7 mouse cellular contexts compared by ENCODE assay signal in genomic region chr9:107542352-107542686, GRCm38 (mm10). TPM values are rescaled to one million over a fixed set of nuclear protein-coding genes. Genes with fewer than 3 reads are reported as not detected.
DNase-seq lines count a peak whose midpoint lies in the region; ATAC-seq and TF ChIP-seq lines count a peak whose summit lies in the region.

No protein-coding gene starts in this region.

- peak overlapping the region; percentile 44 for H3K27ac ChIP-seq in spleen, adult 2 months (ENCODE audit: insufficient read depth, low read length)
- H3K27ac ChIP-seq in forebrain, embryonic 12.5 days: no peak overlapping the region; the same call in 1 of the 2 replicates
- peak overlapping the region; percentile 26 for H3K27ac ChIP-seq in liver, embryonic 14.5 days

- peak; percentile 13 for ATAC-seq in forebrain, embryonic 12.5 days (ENCODE audit: low FRiP score)
- peak; percentile 22 for ATAC-seq in liver, embryonic 14.5 days (ENCODE audit: insufficient read depth)

- peak overlapping the region; percentile 74 for H3K9ac ChIP-seq in forebrain, embryonic 12.5 days
- H3K9ac ChIP-seq in liver, embryonic 14.5 days (replicated peaks): peak overlapping the region; percentile 83

- no peaks in the 10 kb centered on the region for H3K9me3 ChIP-seq in forebrain, embryonic 12.5 days
- no peaks in the 10 kb centered on the region for H3K9me3 ChIP-seq in liver, embryonic 14.5 days (ENCODE audit: control insufficient read depth, low read length)

- no peak for TF ChIP-seq CTCF in spleen, adult 2 months (IDR thresholded peaks at IDR 0.05; ENCODE audit: extremely low read depth, insufficient read depth, insufficient read length, insufficient replicate concordance)
- no peak for TF ChIP-seq CTCF in liver, embryonic 14.5 days (IDR thresholded peaks at IDR 0.05; ENCODE audit: low read depth)

- no peak for TF ChIP-seq POLR2A in spleen, adult 2 months (IDR thresholded peaks at IDR 0.05; ENCODE audit: low read depth, low read length)

- no peak for TF ChIP-seq EP300 in liver, embryonic 14.5 days (IDR thresholded peaks at IDR 0.05; ENCODE audit: low read depth)

- peak overlapping the region; percentile 94 for H3K4me2 ChIP-seq in forebrain, embryonic 12.5 days
- peak overlapping the region; percentile 98 for H3K4me2 ChIP-seq in liver, embryonic 14.5 days (ENCODE audit: low read depth)

- WGBS in spleen, adult 2 months: under 1% methylated on average over 11 of the region's 11 CpGs
- WGBS in forebrain, embryonic 12.5 days: 1% methylated on average over 11 of the region's 11 CpGs
- WGBS in liver, embryonic 14.5 days (ENCODE audit: insufficient replicate concordance): 1% methylated on average over 11 of the region's 11 CpGs

- H3K4me1 ChIP-seq in spleen, adult 2 months (ENCODE audit: control insufficient read depth, insufficient read depth, insufficient read length): peaks cover 15% of the 10 kb centered on the region; the same call in 1 of the 2 replicates
- peaks cover 41% of the 10 kb centered on the region for H3K4me1 ChIP-seq in forebrain, embryonic 12.5 days
- peaks cover 11 to 15% of the 10 kb centered on the region in 2 experiments for H3K4me1 ChIP-seq in liver, embryonic 14.5 days (replicated peaks; ENCODE audit: control insufficient read depth in 2 of 2, insufficient read depth in 2 of 2, low read length in 1 of 2)

- peaks cover 18% of the 10 kb centered on the region for H3K36me3 ChIP-seq in spleen, adult 2 months (ENCODE audit: control insufficient read depth, insufficient read depth, low read length)
- peaks cover 48% of the 10 kb centered on the region for H3K36me3 ChIP-seq in forebrain, embryonic 12.5 days (replicated peaks)
- H3K36me3 ChIP-seq in liver, embryonic 14.5 days (replicated peaks; ENCODE audit: control insufficient read depth, insufficient read depth, low read depth): peaks cover 27% of the 10 kb centered on the region

- DNase-seq in spleen, adult 2 months (ENCODE audit: low read depth in 1 of 2, low spot score in 2 of 2): no peak
- no peak for DNase-seq in spleen, postnatal 14 days (ENCODE audit: low spot score in 2 of 2)
- DNase-seq in liver, embryonic 14.5 days (ENCODE audit: low read depth in 3 of 3, low spot score in 3 of 3): no peak
- DNase-seq in layer of hippocampus, postnatal 14 days (ENCODE audit: low spot score in 2 of 2): no peak
- no peak for DNase-seq in layer of hippocampus, adult 8-10 months (ENCODE audit: low spot score in 2 of 2)
- no peak for DNase-seq in cerebellum, postnatal 14 days

- H3K27me3 ChIP-seq in spleen, adult 2 months (ENCODE audit: control insufficient read depth, insufficient read depth, low read length): no peaks in the 10 kb centered on the region
- H3K27me3 ChIP-seq in forebrain, embryonic 12.5 days: no peaks in the 10 kb centered on the region
- no peaks in the 10 kb centered on the region for H3K27me3 ChIP-seq in liver, embryonic 14.5 days (ENCODE audit: control insufficient read depth, insufficient read depth, low read length)

- H3K4me3 ChIP-seq in spleen, adult 2 months (ENCODE audit: extremely low read depth, insufficient read depth, insufficient read length): peak overlapping the region; percentile 80
- H3K4me3 ChIP-seq in forebrain, embryonic 12.5 days (replicated peaks): peak overlapping the region; percentile 65
- H3K4me3 ChIP-seq in liver, embryonic 14.5 days (ENCODE audit: insufficient read depth in 1 of 2, low read depth in 2 of 2, low read length in 2 of 2): peak overlapping the region; percentile 67 to 96

RNA-seq across cellular contexts. Expression of gene Nprl2, which starts 0.3 kb away (rescaled TPM):
- polyA plus RNA-seq in spleen, adult 2 months (2012; rRNA removed): 24.4 and 26.3 TPM in 2 replicates
- 43.1 and 46.3 TPM in 2 replicates for polyA plus RNA-seq in forebrain, embryonic 12.5 days (2016; fragmentation: Nextera tagmentation; extraction: Ambion mirVana)
- polyA plus RNA-seq in liver, embryonic 14.5 days (2012; rRNA removed): 10.5 and 12.9 TPM in 2 replicates
- polyA plus RNA-seq in liver, embryonic 14.5 days (2014; fragmentation: Nextera tagmentation; extraction: Ambion mirVana): 9.2 and 10.2 TPM in 2 replicates
- 10 to 100 TPM; 28.7 to 34.5 TPM for total RNA-seq in layer of hippocampus, postnatal 14 days (2021)
- 10 to 100 TPM; 39.4 to 46.9 (median 44.5) TPM for total RNA-seq in layer of hippocampus, adult 8-10 months (2022)

RNA-seq across cellular contexts. Expression of gene Cyb561d2, which starts 0.3 kb away (rescaled TPM):
- 33.1 and 42.8 TPM in 2 replicates for polyA plus RNA-seq in spleen, adult 2 months (2012; rRNA removed)
- 17.7 and 18.9 TPM in 2 replicates for polyA plus RNA-seq in forebrain, embryonic 12.5 days (2016; fragmentation: Nextera tagmentation; extraction: Ambion mirVana)
- polyA plus RNA-seq in liver, embryonic 14.5 days (2012; rRNA removed): 9.8 and 12.1 TPM in 2 replicates
- 14.1 and 14.3 TPM in 2 replicates for polyA plus RNA-seq in liver, embryonic 14.5 days (2014; fragmentation: Nextera tagmentation; extraction: Ambion mirVana)
- 10 to 100 TPM; 16.7 to 17.8 TPM for total RNA-seq in layer of hippocampus, postnatal 14 days (2021)
- 10 to 100 TPM; 14.7 to 18.5 (median 16.5) TPM for total RNA-seq in layer of hippocampus, adult 8-10 months (2022)

RNA-seq across cellular contexts. Expression of gene Zmynd10, which starts 4.8 kb away (rescaled TPM):
- 0.84 and 0.88 TPM in 2 replicates for polyA plus RNA-seq in spleen, adult 2 months (2012; rRNA removed)
- polyA plus RNA-seq in forebrain, embryonic 12.5 days (2016; fragmentation: Nextera tagmentation; extraction: Ambion mirVana): 1.0 and 2.2 TPM in 2 replicates
- polyA plus RNA-seq in liver, embryonic 14.5 days (2012; rRNA removed): 0.19 and 0.25 TPM in 2 replicates
- 0.20 and 0.28 TPM in 2 replicates for polyA plus RNA-seq in liver, embryonic 14.5 days (2014; fragmentation: Nextera tagmentation; extraction: Ambion mirVana)
- 1 to 10 TPM; 2.0 to 3.7 TPM for total RNA-seq in layer of hippocampus, postnatal 14 days (2021)
- 1 to 10 TPM; 4.5 to 7.8 (median 6.3) TPM for total RNA-seq in layer of hippocampus, adult 8-10 months (2022)

RNA-seq across cellular contexts. Expression of gene Tmem115, which starts 8.6 kb away (rescaled TPM):
- polyA plus RNA-seq in spleen, adult 2 months (2012; rRNA removed): 28.6 and 33.4 TPM in 2 replicates
- 43.3 and 45.0 TPM in 2 replicates for polyA plus RNA-seq in forebrain, embryonic 12.5 days (2016; fragmentation: Nextera tagmentation; extraction: Ambion mirVana)
- 8.3 and 8.6 TPM in 2 replicates for polyA plus RNA-seq in liver, embryonic 14.5 days (2012; rRNA removed)
- 15.6 and 15.7 TPM in 2 replicates for polyA plus RNA-seq in liver, embryonic 14.5 days (2014; fragmentation: Nextera tagmentation; extraction: Ambion mirVana)
- 10 to 100 TPM; 33.3 to 38.1 TPM for total RNA-seq in layer of hippocampus, postnatal 14 days (2021)
- total RNA-seq in layer of hippocampus, adult 8-10 months (2022): 10 to 100 TPM; 33.1 to 40.3 (median 36.2) TPM

RNA-seq across cellular contexts. Expression of gene Rassf1, which starts 9.0 kb away (rescaled TPM):
- 20.9 and 23.5 TPM in 2 replicates for polyA plus RNA-seq in spleen, adult 2 months (2012; rRNA removed)
- 40.0 and 45.7 TPM in 2 replicates for polyA plus RNA-seq in forebrain, embryonic 12.5 days (2016; fragmentation: Nextera tagmentation; extraction: Ambion mirVana)
- 9.8 and 13.6 TPM in 2 replicates for polyA plus RNA-seq in liver, embryonic 14.5 days (2012; rRNA removed)
- 11.2 and 12.0 TPM in 2 replicates for polyA plus RNA-seq in liver, embryonic 14.5 days (2014; fragmentation: Nextera tagmentation; extraction: Ambion mirVana)
- 10 to 100 TPM; 14.5 to 16.0 TPM for total RNA-seq in layer of hippocampus, postnatal 14 days (2021)
- 10 to 100 TPM; 17.3 to 22.5 (median 19.0) TPM for total RNA-seq in layer of hippocampus, adult 8-10 months (2022)
